Mouse (Mus musculus) cerebellum, adult 9-10 months (tissue): ENCODE results near the gene Synpo2.

ENCODE experiments used
- DNase-seq: peaks from one replicate; pipeline ENCODE4 v3.0.0; 2022

Synpo2 gene

DNA sequence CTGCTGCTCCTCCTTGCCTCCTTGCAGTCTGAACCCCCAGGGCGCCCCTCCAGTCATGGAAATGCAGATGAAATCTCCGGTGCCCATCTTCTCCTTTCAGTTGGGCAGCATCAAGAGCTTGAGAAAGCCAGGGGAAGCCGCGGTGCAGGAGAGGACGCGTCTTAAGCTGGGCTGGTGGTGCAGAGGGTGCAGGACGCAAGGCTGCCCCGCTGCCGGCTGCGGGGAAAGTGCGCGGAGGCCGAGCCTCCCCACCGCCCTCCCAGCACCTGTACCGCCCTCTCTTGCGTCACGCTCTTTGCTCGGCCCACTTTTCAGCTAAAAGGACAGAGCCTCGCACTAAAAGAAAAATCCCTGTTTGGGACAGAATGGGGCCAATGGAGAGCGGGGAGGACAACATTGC, at the start of gene Synpo2:
Gene Synpo2 (minus strand): TSS at position 229 of the 400 bp plus-strand sequence.
- DNase-seq: peak; percentile 2

DNA sequence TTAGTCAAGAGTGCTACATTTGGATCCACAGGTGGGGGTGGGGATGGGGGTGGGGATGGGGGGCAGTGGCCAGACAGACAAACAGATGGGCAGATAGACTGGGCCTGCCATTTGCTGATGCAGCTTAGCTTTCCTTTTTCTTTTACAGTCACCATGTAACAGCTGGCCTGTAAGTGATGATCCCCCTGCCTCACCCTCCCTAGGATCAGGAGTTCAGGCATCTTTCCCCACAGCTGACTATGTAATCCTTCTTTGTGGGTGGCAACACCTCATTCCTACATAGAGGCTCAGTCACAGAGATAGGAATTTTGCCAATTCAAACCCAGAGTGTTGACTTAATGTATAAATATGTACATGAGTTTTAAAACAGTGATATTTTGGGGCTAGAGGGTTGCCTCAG, 49.7 kb upstream of the Synpo2 start:
- DNase-seq: no peak

DNA sequence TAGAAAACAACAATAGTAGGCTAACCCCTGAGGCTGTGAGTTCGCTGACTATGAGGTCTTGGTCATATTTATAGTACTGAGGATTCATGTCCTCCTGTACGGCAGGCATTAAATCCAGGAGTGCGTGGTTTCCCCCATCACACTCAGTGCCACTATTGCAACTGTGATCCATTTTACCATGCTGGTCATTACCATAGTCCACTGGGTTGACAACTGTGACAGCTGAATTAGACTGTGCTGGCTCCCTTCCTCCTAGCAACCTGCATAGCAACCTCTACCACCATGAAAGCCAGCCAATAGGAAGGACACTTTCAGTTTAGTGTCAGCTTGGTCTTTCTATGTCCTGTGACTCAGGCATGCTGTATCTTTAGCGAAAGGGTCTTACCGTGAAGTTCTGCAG, 48.3 kb upstream of the Synpo2 start:
- no peak for DNase-seq

DNA sequence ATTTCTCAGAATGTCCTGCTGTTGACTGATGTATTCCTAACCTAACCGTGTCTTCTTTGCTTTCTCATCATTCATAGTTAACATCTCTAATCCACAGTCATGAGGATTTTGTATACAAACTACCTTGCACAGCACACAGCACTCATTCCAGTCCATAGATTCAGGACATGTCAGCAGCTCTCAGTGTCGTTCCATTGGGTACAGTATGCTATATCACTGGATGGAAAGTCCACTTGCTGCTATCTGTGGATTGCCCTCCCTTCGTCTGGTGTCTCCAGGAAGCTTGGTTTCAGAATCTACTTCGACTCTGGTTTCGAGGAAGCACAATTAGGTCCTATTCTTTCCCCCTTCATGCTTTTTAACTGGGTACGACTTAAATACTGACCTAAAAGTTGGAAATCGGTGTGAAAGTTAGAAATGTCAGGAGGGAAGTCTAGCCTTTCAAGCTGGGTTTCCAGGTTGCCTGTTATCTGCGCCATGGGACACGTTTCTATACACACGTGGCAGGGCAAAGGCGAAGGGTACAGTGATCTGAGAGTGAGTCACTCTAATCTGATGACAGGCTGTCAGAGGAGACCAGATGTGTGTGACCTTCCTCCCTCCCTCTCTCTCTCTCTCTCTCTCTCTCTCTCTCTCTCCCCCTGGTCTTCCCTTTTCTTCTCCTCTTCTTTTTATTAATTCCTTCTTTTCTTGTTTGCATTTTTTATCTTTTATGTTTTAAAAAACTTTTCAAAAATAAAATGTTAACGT, 47.1 kb upstream of the Synpo2 start:
- no peak for DNase-seq

DNA sequence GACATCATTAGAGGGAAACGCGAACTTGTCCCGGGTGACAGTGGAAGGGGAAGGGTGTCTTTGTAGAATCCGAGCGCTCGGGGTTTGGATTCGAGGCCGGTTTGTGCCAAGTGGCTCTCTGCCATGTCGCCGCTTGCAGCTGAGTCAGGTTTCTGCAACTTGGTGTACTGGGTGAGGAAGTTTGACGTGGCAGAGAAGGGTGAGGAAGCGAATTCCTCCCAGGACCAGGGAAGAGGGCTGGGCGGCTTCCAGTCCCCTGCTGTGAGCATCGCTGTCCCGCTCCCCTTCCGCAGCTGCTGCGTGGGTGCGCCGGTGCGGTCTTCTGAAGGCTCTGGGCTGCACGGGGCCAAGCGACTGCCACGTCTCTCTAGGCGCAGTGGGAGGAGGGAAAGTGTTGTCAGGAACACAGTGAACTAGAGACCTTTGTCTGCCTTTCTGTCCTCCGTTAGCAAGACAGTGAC, 31.8 kb upstream of the Synpo2 start:
- DNase-seq: peak; percentile 51

DNA sequence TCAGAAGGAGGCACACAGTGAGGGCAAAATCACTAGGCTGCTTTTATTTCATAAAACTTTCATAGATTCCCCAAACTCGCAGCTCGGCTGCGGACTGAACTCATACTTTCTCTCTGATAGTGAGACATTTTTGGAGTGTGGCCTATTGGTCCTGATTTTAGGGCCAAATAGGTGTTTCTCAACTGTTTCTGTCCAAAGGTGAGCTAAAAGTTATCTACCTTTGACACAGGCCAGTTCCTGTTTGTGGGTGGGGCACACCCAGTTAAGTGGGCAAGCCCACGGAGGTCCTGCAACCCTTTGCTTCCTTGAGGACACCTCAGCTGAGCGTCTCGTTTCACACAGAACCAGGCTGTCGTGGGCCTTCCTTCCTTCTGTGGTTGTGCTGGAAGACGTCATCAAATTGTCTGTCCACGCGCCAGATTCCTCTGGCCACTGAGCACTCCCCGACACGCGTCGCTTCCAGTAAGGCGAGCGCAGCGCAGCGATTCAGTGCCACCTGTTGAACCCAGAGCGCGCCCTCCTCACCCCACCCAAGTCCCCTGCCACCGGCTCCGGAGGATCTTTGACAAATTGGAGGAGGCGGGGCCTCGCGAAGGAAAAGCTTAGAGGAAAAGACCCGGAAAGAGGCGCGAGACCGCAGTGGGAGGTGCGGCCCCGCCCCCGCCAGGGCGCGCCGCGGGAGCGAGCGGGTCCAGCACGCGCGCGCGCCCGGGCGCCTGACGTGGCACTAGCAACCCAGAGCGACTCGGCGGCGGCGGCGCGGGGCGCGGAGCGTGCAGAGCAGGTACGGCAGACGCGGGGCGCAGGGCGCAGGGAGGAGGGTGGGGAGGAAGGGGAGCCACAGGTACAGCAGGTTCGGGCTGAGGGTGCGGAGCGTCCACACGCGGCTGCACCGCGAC, 31.1 kb upstream of the Synpo2 start, which contains the start of gene Sec24d:
Gene Sec24d (plus strand): TSS at position 703 of the 899 bp plus-strand sequence.
- peak; percentile 71 for DNase-seq

DNA sequence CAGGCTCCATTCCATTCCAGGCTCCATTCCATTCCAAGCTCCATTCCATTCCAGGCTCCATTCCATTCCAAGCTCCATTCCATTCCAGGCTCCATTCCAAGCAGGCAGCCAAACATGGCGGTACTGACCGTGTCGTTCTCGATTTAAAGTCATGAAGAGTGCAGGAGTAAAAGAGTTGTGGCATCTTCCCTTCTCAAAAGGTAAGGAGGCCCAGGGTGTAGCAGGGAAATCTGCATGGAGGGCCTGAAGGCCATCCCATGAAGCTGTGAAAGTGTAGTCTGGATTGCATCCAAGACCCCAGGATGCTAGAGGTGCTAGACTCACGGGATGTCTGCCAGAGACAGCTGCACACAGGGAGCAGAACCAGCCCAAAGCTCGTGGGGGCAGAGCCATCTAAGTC, 28.8 kb upstream of the Synpo2 start:
- DNase-seq: no peak

DNA sequence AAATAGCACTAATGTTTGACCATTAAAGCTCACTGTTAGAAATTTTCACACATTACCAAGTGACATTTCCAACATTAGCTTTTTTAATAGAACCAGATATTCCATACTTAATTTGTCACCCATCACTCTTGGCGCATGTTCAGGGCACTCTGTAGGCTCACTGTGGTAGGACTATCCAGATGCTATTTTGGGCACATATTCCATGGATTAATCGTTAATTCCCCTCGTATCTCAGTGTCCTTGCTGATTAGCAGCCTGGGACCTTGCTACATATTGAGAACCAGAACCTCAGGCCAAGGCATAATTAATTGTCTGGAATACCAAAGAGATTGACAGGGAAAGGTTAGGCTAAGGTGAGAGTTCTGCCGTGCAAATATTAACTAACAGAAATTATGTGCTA, 22.8 kb upstream of the Synpo2 start:
- DNase-seq: no peak

DNA sequence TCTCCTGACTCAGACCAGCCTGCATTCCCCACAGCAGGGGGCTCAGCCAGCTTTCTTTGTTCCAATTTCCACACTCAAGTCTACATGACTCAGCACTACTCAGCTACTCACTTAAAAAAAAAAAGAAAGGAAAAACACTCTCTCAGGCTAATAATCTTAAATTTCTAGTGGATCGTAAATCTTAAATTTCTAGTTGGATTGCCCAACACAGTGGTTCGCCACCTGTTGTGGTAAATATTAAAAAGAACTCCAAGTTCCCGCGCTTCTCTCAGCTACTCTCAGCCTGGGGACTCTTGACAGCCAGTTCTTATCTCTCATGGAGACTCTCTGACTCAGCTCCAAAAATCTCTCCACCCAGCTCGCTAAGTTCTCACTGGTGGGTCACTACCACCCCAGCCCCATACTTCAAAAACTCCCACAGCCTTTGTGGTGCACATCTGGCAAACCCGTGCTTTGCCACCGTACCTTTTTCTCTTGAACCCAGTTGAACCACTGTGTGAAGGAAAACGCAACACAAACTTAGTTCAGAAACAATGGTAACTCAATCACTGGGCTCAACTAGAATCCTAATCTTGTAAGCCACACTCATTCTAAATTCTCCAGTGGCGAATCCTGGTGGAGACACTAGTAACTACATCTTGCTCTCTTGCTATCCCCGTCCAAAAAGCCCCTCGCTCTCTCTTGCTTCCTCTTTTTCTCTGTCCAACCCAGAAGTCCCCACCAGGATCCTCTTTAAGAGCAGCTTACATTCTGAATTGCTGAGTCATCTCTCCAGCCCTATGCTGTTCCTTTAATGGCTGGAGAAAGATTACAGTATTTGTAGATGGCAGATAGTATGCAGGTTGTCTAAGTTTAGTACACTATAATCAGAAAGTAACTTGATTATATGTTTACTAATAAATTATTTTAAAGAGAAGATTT, 20.5 kb upstream of the Synpo2 start:
- DNase-seq: no peak

DNA sequence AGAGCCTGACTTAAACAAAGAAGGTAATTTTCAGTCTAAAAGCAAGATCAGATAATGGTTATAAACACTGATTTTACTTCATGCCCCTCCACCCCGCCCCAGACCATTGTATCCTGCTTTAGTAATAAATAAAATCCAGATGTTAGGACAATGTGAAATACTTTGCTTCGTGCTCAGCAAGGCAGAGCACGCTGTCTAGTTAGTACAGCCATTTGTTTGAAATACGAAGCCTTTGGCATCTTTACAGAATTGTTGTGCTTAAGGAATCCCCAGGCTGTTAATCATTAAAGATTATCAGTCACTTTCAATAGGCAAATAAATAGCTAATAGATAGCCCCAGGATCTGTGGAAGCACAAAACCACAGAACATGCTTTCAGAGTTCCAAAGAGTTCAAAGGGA, 9.7 kb upstream of the Synpo2 start:
- no peak for DNase-seq

DNA sequence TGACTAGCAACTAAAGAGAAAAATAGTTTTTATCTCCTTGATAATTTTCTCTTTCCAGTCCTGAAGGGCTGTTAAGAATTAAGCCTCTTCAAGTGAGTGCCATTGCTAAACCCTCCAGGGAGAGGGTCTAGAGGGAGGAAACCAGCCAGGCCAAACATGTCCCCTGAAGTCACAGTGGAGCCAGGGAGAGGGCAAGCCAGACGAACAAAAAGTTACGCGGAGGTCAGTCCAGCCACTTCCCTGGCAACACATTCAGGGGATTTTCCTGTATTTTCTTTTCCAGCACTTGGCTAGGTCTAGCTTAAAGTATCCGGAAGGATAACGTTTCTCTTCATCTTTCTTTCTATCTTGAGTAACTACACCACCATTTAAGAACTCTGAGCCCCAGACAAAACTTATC, 8.4 kb upstream of the Synpo2 start:
- DNase-seq: no peak

DNA sequence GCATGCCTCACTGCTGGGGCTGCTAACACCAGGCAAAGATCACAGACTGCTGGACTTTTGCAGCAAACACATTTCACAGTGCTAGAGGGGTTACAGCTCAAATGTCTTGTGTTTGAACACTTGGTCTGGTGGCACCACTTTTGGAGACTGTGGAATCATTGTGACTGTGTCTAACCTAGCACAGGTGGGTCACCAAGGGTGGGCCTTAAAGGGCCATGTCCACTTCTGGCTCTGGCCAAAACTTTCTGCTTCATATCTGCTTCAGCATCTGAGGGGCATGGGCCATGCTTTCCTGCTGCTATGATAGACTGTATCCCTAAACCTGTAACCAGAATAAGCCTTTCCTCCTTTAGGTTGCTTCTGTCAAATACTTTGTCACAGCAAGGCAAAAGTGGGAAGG, 1.5 kb upstream of the Synpo2 start:
- DNase-seq: no peak

DNA sequence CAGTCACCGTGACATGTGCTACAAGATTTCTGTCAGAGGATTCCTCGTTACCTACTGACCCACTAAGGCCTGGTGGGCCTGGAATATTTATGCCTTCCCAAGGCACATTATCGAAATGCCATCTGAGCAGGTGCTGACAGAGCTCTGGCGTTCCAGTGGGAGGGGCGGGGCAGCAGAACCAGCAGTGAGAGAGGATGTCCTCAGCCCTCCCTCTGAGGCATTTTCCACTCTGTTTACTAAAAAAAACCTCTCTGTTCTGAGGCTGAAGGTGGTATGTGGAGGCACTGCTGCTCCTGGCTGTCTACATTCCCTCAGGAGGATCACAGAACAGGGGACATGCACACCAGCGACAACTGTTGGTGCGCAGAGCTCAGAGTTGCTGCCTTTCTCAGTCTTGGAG, 1.1 kb upstream of the Synpo2 start:
- no peak for DNase-seq

DNA sequence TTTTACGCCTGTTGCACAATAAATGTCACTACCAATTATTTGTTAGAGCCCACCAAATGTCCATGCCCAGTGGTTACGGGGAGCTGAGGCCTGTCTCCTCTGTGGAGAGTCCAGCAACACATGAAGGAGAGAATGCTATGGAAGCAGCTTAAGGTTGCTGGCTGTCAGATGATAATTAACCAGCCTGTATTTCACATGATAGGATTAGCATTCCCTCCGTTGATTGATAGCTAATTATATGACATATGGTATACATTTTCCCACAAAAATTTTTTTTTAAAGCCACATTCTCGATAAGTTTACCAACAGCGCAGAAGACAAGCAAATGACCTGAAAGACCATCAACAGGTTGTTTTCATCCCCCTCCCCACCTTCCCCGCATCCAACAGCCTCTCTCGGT, 454 bp downstream of the Synpo2 start:
- no peak for DNase-seq

DNA sequence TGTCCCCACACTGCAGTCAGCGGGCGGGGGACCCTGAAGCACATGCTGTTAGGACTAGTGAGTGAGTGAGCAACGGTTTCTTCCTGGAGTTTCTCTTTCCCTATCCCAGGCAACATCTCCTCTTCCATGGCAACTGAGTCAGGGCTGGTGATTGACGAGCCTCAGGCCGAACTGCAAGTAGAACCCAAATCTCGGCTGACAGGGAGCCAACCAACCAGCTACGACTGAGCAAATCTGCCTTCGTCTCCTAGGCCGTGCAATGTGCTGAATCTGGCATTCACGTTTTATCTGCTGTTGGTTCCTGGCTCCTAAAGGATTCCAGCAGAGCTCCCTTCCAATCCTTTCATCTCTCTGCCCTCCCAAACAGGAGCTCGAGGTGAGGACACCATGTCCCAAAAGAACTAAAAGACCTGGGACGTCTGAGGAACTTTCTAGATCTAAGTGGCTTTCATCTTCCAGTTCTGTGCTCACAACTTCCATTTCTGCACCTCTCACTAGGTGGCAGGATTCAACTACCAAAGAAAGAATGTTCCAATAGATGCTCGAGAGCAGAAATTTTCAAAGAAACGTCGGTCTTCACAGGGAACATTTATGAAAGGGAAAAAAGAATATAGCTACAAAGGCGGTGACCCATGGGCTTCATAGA, 1.6 kb downstream of the Synpo2 start:
- DNase-seq: peak; percentile 39

DNA sequence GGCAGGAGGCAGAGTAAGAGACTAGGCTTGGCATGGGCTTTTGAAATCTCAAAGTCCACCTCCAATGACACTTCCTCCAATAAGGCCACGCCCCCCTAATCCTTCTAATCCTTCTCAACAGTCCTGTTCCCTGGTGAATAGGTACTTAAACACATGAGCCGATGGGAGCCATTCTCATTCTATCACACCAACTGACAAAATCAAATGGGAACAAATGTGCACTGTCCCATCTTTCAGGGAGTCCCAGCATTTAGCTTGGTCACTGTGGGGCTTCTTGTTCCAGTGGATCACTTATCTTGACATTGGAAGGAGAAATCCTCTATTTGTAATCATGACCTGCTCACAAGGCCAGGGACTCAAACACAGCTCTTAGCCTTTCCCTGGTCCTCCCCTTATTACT, 4.3 kb downstream of the Synpo2 start:
- DNase-seq: no peak

DNA sequence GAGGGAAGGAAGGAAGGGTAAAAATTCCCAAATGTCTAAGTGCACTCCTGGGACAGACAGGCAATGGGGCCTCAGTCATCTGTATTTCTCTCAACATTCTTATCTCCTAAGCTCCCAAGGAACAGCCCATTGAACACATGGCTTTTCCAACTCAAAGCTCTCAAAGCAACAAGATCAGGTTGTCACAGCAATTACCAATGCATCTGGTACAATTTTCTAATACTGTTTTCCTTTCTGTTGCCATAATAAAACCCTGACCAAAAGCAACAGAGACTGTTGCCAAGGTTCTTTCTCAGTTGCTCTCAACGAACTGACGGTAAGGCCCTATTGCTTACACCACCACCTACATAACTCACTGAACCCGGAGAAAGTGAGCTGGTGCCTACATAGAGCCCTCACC, 8.7 kb downstream of the Synpo2 start:
- no peak for DNase-seq

DNA sequence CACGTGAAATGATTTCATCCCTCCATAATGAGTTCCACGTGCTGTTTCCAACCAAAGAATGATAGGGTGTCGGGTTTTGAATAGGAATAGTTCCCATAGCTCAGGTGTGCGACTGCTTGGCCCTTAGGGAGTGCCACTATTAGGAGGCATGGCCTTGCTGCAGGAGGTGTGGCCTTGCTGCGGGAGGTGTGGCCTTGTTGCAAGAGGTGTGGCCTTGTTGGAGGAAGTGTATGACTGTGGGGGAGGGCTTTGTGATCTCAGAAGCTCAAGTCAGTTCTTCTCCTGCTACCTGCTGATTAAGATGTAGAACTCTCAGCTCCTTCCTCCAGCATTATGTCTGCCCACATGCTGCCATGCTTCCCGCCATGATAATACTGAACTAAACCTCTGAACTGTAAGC, 17.3 kb downstream of the Synpo2 start:
- DNase-seq: no peak

DNA sequence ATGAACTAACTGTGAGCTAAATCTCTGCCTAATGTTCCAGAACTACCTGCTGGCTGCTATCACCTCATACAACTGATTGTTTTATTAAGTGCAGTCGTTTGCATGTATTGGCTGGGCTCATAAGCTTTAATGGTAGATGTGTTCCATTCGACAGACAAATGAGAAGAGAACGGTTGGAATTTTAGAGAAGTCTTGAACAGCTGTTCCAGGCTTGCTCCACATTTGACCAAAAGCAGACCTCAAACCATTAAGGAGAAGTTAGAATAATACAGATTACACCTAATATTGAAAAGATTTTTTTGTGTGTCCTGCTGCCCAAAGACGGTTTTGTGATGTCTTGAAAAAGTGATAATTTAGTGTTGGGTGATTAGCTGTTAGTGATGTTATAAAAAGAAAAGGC, 27.1 kb downstream of the Synpo2 start:
- DNase-seq: no peak

DNA sequence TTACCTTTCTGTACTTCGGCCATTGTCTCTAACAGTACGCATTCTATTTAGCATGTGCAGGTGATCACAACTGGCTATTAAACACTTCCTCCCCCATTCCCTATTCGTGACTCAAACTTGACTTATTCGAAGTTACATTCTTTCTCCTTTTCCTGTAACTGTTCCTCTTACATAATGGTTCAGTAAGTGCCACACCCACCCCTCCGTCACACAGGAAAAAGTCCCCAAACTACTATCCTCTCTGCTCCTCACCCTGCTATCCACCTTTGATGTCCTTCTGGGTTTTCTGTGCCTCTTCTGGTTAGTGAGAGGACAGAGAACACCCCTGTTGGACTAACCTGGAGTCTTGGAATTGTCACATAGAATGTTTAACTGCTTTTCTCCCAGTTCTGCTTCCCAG, 28.6 kb downstream of the Synpo2 start:
- DNase-seq: no peak

DNA sequence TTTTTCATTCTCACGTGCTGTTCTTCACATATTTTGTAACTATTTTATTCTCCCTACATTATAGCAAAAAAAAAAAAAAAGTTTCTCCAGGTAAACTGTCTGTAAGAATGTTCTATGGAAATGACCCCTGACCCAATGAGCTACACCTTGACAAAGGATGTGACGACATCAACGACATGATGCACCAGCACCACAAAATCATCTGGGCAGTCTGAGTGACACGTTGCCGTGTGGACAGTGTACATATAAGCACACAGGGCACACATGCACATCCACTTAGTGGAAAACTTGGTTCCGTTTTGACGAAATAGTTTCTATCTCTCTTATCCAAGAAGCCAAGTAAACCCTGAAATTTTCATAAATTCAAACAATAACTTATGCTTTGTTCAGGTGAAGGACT, 30.5 kb downstream of the Synpo2 start:
- DNase-seq: no peak

DNA sequence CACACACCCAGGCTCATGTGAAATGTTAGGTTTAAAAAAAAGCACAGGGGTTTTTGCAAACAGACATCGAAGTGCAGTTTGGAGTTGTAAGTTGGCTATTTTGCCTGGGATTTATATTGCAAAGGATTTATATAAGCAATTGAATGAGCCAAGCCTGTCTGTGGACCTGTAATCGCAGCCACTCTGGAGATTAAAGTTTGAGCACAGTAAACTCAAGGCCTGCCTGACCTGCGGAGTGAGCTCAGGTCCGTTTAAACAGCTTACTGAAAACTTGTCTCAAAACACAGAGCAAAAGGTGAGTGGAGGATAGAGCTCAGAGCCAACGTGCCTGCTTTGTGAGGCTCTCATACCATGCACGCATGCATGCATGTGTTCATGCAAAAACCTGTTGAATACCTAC, 30.9 kb downstream of the Synpo2 start:
- no peak for DNase-seq

DNA sequence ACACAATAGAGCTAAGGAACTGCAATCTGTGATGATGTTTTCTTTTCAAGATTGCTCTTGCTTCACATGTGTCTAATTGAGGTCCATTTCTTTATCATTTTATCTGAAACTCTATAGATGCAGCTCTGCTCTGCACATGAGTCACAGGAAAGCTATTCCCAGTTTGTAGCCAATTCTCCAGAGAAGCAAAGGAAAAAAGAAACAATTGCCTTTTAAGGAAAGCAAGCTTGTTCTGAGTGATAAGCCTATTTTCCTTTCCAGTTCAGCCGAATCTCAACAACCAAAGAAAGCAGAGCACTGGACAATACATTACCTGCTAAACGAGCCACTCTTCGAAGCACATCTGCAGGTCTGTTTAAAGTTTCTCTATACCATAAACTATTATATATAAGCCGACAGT, 31.3 kb downstream of the Synpo2 start:
- DNase-seq: no peak
